Mouse (Mus musculus) forebrain, postnatal 0 days (tissue): ENCODE data around the gene Mgat5. TPM values are rescaled to one million over a fixed set of nuclear protein-coding genes. Genes with fewer than 3 reads are reported as not detected.

Source experiments
- ATAC-seq: fragments of 200-750 bp; cut with Nextera tagmentation; 2 replicates; pipeline ENCODE4 v1.8.0; 2017; ENCODE audit warnings: mild to moderate bottlenecking, moderate library complexity
- DNase-seq: peaks from one replicate; pipeline ENCODE4 v3.0.0-alpha.2; 2015
- H3K27ac ChIP-seq: fragments of 300-500 bp; sonication (generic); 2 replicates; pipeline ENCODE4 v1.5.1; 2014; ENCODE audit warnings: low read depth, mild to moderate bottlenecking, antibody characterized with exemption, low read length, moderate library complexity, mixed read lengths
- H3K27me3 ChIP-seq: fragments of 300-500 bp; sonication (generic); 2 replicates; pipeline ENCODE4 v1.6.1; 2014; ENCODE audit warnings: mild to moderate bottlenecking, low read length, mixed read lengths; ENCODE audit not compliant: insufficient read depth
- H3K36me3 ChIP-seq: fragments of 300-500 bp; sonication (generic); 2 replicates; pipeline ENCODE4 v1.6.1; 2014; ENCODE audit warnings: mild to moderate bottlenecking, moderate library complexity; ENCODE audit not compliant: insufficient read depth
- H3K4me1 ChIP-seq: fragments of 300-500 bp; sonication (generic); 2 replicates; pipeline ENCODE4 v1.6.1; 2014; ENCODE audit warnings: antibody characterized with exemption; ENCODE audit not compliant: insufficient read depth
- H3K4me2 ChIP-seq: fragments of 300-500 bp; sonication (generic); 2 replicates; pipeline ENCODE4 v1.6.1; 2014; ENCODE audit warnings: low read depth, mild to moderate bottlenecking, moderate library complexity
- H3K4me3 ChIP-seq: fragments of 300-500 bp; sonication (generic); 2 replicates; pipeline ENCODE4 v1.5.1; 2014; ENCODE audit warnings: low read depth, low read length, mixed read lengths
- H3K9ac ChIP-seq: fragments of 300-500 bp; sonication (generic); 2 replicates; pipeline ENCODE4 v1.6.1; 2014; ENCODE audit warnings: mild to moderate bottlenecking
- H3K9me3 ChIP-seq: fragments of 300-500 bp; sonication (generic); 2 replicates; pipeline ENCODE4 v1.6.1; 2016; ENCODE audit warnings: low read length
- CTCF ChIP-seq: sonication (generic); IDR thresholded peaks from 2 replicates; pipeline ENCODE4 v1.5.1; 2016; ENCODE audit warnings: antibody characterized with exemption, control low read depth, low read depth
- WGBS: fragments of 180-500 bp; shearing (Covaris S2); extraction: QIAGEN DNeasy Blood & Tissue Kit; methylation state at CpG from one replicate; pipeline ENCODE4 v1.1.7; 2014; 5-methylcytosine and 5-hydroxymethylcytosine counted together
- polyA plus RNA-seq: library from polyadenylated mRNA; unstranded; fragments of >200 nt; fragmentation: Nextera tagmentation; extraction: Ambion mirVana; gene quantifications from 2 replicates; pipeline ENCODE4 v1.2.1, GENCODE M21; 2015
- total RNA-seq: library from RNA; depleted of rRNA; stranded (reverse); fragments of >200 nt; gene quantifications from 2 replicates; pipeline ENCODE4 v1.2.3, GENCODE M21; 2014

The Mgat5 gene
- total and polyA plus RNA-seq, 2 experiments from 2014 or later, result 9.3 to 42.9 TPM

DNA sequence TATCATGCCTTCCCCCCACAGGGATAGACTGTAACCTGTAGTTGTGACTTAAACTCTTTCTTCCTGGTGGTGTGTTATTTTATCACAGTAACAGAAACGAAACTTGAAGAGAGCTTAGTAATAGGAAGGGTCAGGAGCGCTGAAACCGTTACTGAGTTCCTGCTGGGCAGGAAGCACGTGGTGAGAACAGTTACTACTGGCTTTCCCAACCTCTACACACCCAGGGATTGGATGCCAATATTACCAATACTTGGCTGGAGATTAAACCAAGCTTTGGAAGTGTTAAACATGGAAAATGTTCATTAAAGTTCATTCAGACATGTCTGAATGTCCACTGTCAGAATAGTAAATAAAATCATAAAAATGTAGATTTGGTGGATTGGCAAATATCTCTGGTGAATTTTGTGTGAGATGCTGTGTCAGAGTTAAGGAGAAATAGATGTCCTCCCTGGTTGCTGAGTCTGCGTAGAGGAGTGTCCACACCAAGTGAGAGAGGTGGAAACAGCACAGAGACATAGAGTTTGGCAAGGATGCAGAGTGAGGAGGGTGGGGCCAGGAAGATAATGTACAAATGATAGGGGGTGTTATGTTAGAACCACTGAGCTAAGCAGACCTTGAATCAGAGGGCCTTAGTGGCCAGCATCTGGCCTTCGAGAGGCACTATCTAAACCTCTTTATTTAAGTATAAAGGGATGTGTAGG, 38.2 kb downstream of the Mgat5 start:
- Histone ChIP-seq H3K4me2 (no peak overlapping the region), H3K4me3 (no peak overlapping the region), H3K27ac (no peak overlapping the region), H3K4me1 (no peaks in the 10 kb centered on the region), H3K36me3 (no peaks in the 10 kb centered on the region), H3K9ac (no peak overlapping the region), H3K27me3 (no peaks in the 10 kb centered on the region), H3K9me3 (no peaks in the 10 kb centered on the region)
- ATAC-seq, result no peak
- no peak for TF ChIP-seq CTCF
- no peak for DNase-seq
- WGBS, result 71% methylated on average over 6 of the region's 6 CpGs

DNA sequence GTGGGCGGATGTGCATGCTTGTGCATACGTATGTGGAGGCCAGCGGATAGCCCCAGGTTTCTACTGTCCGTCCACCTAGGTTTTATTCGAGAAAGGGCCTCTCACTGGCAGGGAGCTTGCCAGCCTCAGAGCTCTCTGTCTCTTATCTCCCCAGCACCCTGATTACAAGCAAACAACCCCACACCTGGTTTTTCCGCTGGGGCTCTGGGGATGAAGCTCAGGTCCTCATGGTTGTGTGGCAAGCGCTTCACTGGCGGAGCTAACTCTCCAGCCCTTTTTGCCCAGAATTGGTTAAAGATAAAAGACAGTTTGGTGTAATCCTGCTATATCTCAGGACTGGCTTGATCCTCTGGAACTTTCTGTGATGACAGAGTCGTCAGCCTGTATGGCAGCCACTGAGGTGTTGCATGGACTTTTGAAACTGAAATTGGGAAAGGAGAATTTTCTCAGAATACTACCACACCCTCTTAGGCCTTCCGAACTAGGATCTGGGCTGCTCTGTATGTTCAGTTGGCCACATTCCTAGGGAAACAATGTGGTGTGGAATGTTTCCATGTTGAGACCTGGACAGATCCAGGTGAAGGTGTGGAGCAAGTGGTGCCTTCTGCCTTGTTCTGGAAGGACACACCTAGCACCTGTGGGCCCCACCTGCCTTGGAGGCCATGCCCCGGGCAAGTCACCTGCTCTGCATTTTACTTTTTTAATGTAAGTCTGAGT, 39.4 kb downstream of the Mgat5 start:
- Histone ChIP-seq H3K27me3 (no peaks in the 10 kb centered on the region), H3K4me1 (no peaks in the 10 kb centered on the region), H3K36me3 (no peaks in the 10 kb centered on the region), H3K9me3 (no peaks in the 10 kb centered on the region), H3K27ac (no peak overlapping the region), H3K4me2 (no peak overlapping the region), H3K4me3 (no peak overlapping the region), H3K9ac (no peak overlapping the region)
- 91% methylated on average over 11 of the region's 11 CpGs for WGBS
- no peak for TF ChIP-seq CTCF
- ATAC-seq (no peak), DNase-seq (no peak)

DNA sequence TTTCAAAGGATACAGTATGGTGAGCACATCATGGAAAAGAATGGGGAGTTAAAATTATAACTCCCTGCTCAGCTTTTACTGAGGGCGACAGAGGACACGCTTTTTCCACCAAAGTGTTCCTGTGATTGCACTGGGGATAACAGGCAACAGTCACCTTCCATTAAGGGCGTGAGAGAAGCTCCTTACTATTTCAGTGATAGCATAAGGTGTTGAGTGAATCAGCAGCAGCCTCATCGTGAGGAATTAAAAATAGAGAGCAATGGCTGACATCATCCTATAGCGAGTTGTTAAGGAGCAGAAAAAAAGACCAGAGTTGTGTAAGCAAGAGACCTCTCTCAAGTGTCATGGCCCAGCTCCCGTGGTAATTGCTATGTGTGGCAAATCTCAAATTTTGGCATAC, 41.3 kb downstream of the Mgat5 start:
- H3K27me3 ChIP-seq, result no peaks in the 10 kb centered on the region
- no peak overlapping the region for H3K27ac ChIP-seq
- DNase-seq, result no peak
- H3K9me3 ChIP-seq, result no peaks in the 10 kb centered on the region
- H3K4me3 ChIP-seq, result no peak overlapping the region
- no peaks in the 10 kb centered on the region for H3K36me3 ChIP-seq
- H3K4me1 ChIP-seq, result no peaks in the 10 kb centered on the region
- ATAC-seq, result no peak
- H3K9ac ChIP-seq, result no peak overlapping the region
- no peak for TF ChIP-seq CTCF
- WGBS, result 81% methylated on average over 6 of the region's 6 CpGs
- no peak overlapping the region for H3K4me2 ChIP-seq

DNA sequence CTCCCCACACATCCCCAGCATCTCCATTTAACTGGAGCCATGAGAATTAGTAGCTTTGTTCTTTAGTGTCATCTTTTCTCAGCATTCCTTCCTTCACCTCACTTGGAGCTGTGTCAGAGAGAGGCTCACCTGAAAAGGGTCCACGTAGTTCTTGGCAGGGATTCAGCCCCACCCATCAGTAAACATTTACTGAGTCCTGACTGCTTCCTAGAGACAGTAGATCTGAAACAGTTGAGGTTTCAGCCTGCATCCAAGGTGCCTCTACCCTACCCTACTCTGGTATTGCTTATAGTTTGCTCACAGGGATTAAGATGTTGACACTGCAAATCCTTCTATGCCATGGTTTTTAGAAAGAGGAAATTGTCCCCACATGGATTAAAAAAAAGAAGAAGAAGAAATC, 43.6 kb downstream of the Mgat5 start:
- ATAC-seq (no peak), DNase-seq (no peak)
- Histone ChIP-seq H3K9ac (no peak overlapping the region), H3K36me3 (0 out of 2 replicates have a peak, but pooled peaks cover 9% of the 10 kb centered on the region), H3K4me2 (no peak overlapping the region), H3K27ac (no peak overlapping the region), H3K4me1 (no peaks in the 10 kb centered on the region), H3K9me3 (no peaks in the 10 kb centered on the region), H3K27me3 (no peaks in the 10 kb centered on the region), H3K4me3 (no peak overlapping the region)
- TF ChIP-seq CTCF, result no peak
- WGBS, result 56% methylated on average over 1 of the region's 1 CpGs

DNA sequence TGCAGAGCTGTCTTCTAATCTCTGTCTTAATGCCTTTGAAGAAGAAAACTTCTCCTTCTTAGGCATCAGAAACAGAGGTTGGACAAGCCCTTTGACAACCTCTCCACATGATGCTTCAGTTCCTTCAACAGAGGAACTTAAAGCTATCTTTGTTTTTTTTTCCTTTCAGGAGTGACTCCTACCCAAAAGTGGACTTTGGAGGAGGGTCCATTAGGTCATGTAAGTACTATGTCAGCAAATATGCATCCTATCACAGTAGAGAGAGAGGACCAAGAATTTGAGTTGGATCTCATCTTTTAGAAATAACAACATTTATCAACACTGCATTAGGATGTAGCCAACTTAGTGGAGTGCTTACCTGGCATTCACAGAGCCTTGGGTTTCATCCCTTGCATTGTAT, 44.8 kb downstream of the Mgat5 start:
- Histone ChIP-seq H3K9ac (no peak overlapping the region), H3K4me1 (no peaks in the 10 kb centered on the region), H3K27ac (no peak overlapping the region), H3K4me2 (no peak overlapping the region), H3K9me3 (no peaks in the 10 kb centered on the region), H3K36me3 (0 out of 2 replicates have a peak, but pooled peaks cover 9% of the 10 kb centered on the region), H3K27me3 (no peaks in the 10 kb centered on the region), H3K4me3 (no peak overlapping the region)
- TF ChIP-seq CTCF, result no peak
- DNase-seq (no peak), ATAC-seq (no peak)

DNA sequence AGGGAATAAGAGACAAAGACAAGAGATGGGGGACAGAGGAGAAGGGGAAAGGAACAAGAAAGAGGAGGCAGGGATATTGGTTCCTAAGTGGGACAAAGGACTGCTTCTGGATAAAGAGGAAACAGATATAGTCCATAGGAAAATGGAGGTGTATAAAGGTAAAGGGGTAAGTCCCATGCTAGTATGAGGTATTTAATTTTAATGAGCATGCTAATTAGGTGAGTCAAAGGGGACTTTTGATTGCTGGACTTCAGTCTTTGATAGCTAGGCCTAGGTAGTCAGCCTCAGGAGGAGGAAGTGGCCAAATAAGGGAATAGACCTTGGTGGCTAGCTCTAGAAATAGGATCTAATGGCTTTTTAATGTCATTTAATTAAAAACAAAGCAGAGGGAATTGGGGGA, 45.5 kb downstream of the Mgat5 start:
- Histone ChIP-seq H3K4me1 (no peaks in the 10 kb centered on the region), H3K9me3 (no peaks in the 10 kb centered on the region), H3K4me3 (no peak overlapping the region), H3K27me3 (no peaks in the 10 kb centered on the region), H3K36me3 (0 out of 2 replicates have a peak, but pooled peaks cover 9% of the 10 kb centered on the region), H3K9ac (no peak overlapping the region), H3K27ac (no peak overlapping the region), H3K4me2 (no peak overlapping the region)
- ATAC-seq, result no peak
- TF ChIP-seq CTCF, result no peak
- no peak for DNase-seq

DNA sequence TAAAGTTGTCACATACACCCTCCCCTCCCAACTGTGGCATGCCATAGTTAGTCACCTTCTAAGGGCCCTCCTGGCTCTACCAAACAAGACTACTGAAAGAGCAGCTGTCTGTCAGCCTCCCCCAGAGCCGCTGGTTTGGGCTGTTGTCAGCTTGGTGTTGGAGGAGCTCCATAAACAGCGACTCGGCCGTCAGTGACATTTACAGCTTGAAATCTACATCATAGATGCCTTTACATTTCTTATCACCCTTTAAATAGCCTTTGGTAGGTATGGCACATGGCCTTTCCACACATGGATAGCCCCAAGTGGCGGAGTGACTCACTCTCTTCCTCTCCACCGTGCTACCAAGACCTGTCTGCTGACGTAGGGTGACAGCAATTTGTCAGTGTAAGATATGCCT, 46.9 kb downstream of the Mgat5 start:
- Histone ChIP-seq H3K9me3 (no peaks in the 10 kb centered on the region), H3K4me2 (no peak overlapping the region), H3K4me3 (no peak overlapping the region), H3K9ac (no peak overlapping the region), H3K27me3 (no peaks in the 10 kb centered on the region), H3K4me1 (no peaks in the 10 kb centered on the region), H3K27ac (no peak overlapping the region), H3K36me3 (0 out of 2 replicates have a peak, but pooled peaks cover 9% of the 10 kb centered on the region)
- 89% methylated on average over 7 of the region's 7 CpGs for whole genome bisulfite sequencing
- DNase-seq (no peak), ATAC-seq (no peak)
- no peak for TF ChIP-seq CTCF
